25 mouse cellular contexts compared by ENCODE assay signal in the genomic region with DNA sequence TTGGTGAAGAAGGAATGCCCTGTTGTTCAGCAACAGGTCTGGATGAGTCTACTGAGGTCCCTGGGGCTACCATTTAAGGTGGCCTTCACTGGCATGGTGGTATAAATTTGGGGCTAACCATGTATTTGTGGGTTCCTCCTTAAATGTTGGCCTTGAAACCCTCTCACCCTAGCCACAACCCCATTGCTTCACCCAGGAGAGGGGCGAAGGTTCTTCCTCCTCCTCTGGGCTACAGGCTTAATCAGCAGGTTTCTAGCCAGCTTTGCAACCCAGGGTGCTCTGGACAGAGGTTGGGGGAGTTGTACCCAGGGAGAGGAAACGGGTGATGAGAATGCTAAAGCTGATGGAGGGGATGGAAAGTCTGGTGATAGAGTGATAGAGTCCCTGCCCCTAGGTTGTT. TPM values are rescaled to one million over a fixed set of nuclear protein-coding genes. Genes with fewer than 3 reads are reported as not detected.
DNase-seq lines count a peak whose midpoint lies in the region; ATAC-seq and TF ChIP-seq lines count a peak whose summit lies in the region.
"Had no signal": no experiment of that assay in that cellular context is flagged by ENCODE, and none has a peak within 500 bp of the region (broad histone marks: within the 10 kb centered on the region; RNA-seq: fewer than 3 reads in every experiment).

No protein-coding gene starts in this region.

- TF ChIP-seq EP300 in stomach, postnatal 0 days (optimal IDR thresholded peaks at IDR 0.05), result no peak

- H3K27me3 ChIP-seq in kidney, adult 2 months (replicated peaks; ENCODE audit: control insufficient read depth, insufficient read depth, low read length), result no peaks in the 10 kb centered on the region
- H3K27me3 ChIP-seq in liver, embryonic 13.5 days, result peaks cover 10% of the 10 kb centered on the region; the same call in 1 of the 2 replicates
- peaks cover 11% of the 10 kb centered on the region for H3K27me3 ChIP-seq in liver, embryonic 11.5 days (replicated peaks; ENCODE audit: control insufficient read depth, insufficient read depth, low read length)
- no peaks in the 10 kb centered on the region for H3K27me3 ChIP-seq in liver, embryonic 16.5 days (ENCODE audit: control insufficient read depth, insufficient read depth, low read depth, low read length)
- H3K27me3 ChIP-seq in stomach, postnatal 0 days (ENCODE audit: control insufficient read depth, insufficient read depth, low read length), result no peaks in the 10 kb centered on the region
- H3K27me3 ChIP-seq in forebrain, postnatal 0 days (ENCODE audit: insufficient read depth, low read length), result no peaks in the 10 kb centered on the region
- H3K27me3 ChIP-seq: CH12.LX had no signal

- H3K4me2 ChIP-seq in liver, embryonic 13.5 days, result peak overlapping the region; percentile 95; the same call in 1 of the 2 replicates
- H3K4me2 ChIP-seq in liver, embryonic 11.5 days, result no peak overlapping the region
- peak overlapping the region; percentile 90; the same call in 1 of the 2 replicates for H3K4me2 ChIP-seq in liver, embryonic 16.5 days (ENCODE audit: low read depth, low read length)
- H3K4me2 ChIP-seq in stomach, postnatal 0 days (replicated peaks; ENCODE audit: low read depth), result peak overlapping the region; percentile 73
- no peak overlapping the region for H3K4me2 ChIP-seq in forebrain, postnatal 0 days (ENCODE audit: low read depth)

- no peak overlapping the region for H3K9ac ChIP-seq in liver, embryonic 13.5 days
- H3K9ac ChIP-seq in liver, embryonic 11.5 days (ENCODE audit: low read depth, low read length), result no peak overlapping the region
- no peak overlapping the region for H3K9ac ChIP-seq in liver, embryonic 16.5 days (ENCODE audit: low read depth, low read length)
- no peak overlapping the region for H3K9ac ChIP-seq in stomach, postnatal 0 days (ENCODE audit: low read length)
- H3K9ac ChIP-seq in forebrain, postnatal 0 days, result no peak overlapping the region

- ATAC-seq in liver, embryonic 13.5 days (ENCODE audit: low read depth), result no peak
- ATAC-seq in liver, embryonic 11.5 days (replicated peaks; ENCODE audit: low FRiP score), result no peak
- no peak for ATAC-seq in liver, embryonic 16.5 days (ENCODE audit: low read depth)
- no peak for ATAC-seq in stomach, postnatal 0 days (ENCODE audit: low FRiP score, low TSS enrichment)
- no peak for ATAC-seq in forebrain, postnatal 0 days
- ATAC-seq: forebrain, embryonic 14.5 days; hindbrain, postnatal 0 days had no signal

- H3K4me1 ChIP-seq in kidney, adult 2 months (ENCODE audit: control insufficient read depth, insufficient read depth, low read length), result peaks cover 9% of the 10 kb centered on the region; the same call in 1 of the 2 replicates
- H3K4me1 ChIP-seq in liver, embryonic 13.5 days (replicated peaks), result peaks cover 59% of the 10 kb centered on the region
- peaks cover 19% of the 10 kb centered on the region for H3K4me1 ChIP-seq in liver, embryonic 11.5 days (replicated peaks; ENCODE audit: control insufficient read depth, insufficient read depth, low read length)
- H3K4me1 ChIP-seq in liver, embryonic 16.5 days (ENCODE audit: control insufficient read depth, low read depth, low read length), result peaks cover 34% of the 10 kb centered on the region
- H3K4me1 ChIP-seq in stomach, postnatal 0 days (replicated peaks; ENCODE audit: control insufficient read depth, insufficient read depth), result peaks cover 2% of the 10 kb centered on the region; the same call in 1 of the 2 replicates
- H3K4me1 ChIP-seq in forebrain, postnatal 0 days (ENCODE audit: insufficient read depth), result peaks cover 13% of the 10 kb centered on the region; the same call in 1 of the 2 replicates

- TF ChIP-seq POLR2A in kidney, adult 2 months (IDR thresholded peaks at IDR 0.05; ENCODE audit: low read depth, low read length), result no peak

- peak; percentile 61 for DNase-seq in kidney, adult 2 months
- no peak for DNase-seq in kidney, adult 9 months
- no peak for DNase-seq in liver, embryonic 13.5 days
- DNase-seq in liver, embryonic 11.5 days (ENCODE audit: low spot score), result no peak
- no peak for DNase-seq in stomach, postnatal 0 days (ENCODE audit: low spot score)
- DNase-seq in forebrain, postnatal 0 days, result no peak
- no peak for DNase-seq in testis, postnatal 10 days (ENCODE audit: low spot score)
- DNase-seq: adrenal gland, postnatal 36 days; cerebellum, adult 18-20 months; heart, adult 2 months; heart, postnatal 4 days; lung, adult 18-20 months; lung, postnatal 14 days; retina, postnatal 1 day; right cerebral cortex, postnatal 4 days; thymus, postnatal 14 days had no signal

- no peak for TF ChIP-seq CTCF in kidney, adult 2 months (conservative IDR thresholded peaks at IDR 0.05; ENCODE audit: insufficient read depth, insufficient read length, low read depth, low read length)
- no peak for TF ChIP-seq CTCF in stomach, postnatal 0 days (IDR thresholded peaks at IDR 0.05; ENCODE audit: low read depth)
- TF ChIP-seq CTCF in forebrain, postnatal 0 days (IDR thresholded peaks at IDR 0.05; ENCODE audit: low read depth), result no peak

- H3K9me3 ChIP-seq in liver, embryonic 13.5 days (replicated peaks), result no peaks in the 10 kb centered on the region
- H3K9me3 ChIP-seq in liver, embryonic 11.5 days (ENCODE audit: control insufficient read depth, low read length), result no peaks in the 10 kb centered on the region
- H3K9me3 ChIP-seq in liver, embryonic 16.5 days (replicated peaks; ENCODE audit: control insufficient read depth, low read length), result no peaks in the 10 kb centered on the region
- no peaks in the 10 kb centered on the region for H3K9me3 ChIP-seq in stomach, postnatal 0 days (ENCODE audit: control insufficient read depth, low read length)
- H3K9me3 ChIP-seq in forebrain, postnatal 0 days (ENCODE audit: low read length), result no peaks in the 10 kb centered on the region
- H3K9me3 ChIP-seq: embryonic facial prominence, embryonic 12.5 days had no signal

- 56% methylated on average over 2 of the region's 2 CpGs for WGBS in kidney, adult 2 months
- 43% methylated on average over 2 of the region's 2 CpGs for WGBS in liver, embryonic 13.5 days (ENCODE audit: insufficient replicate concordance)
- 55% methylated on average over 2 of the region's 2 CpGs for WGBS in liver, embryonic 11.5 days
- 35% methylated on average over 2 of the region's 2 CpGs for WGBS in liver, embryonic 16.5 days (ENCODE audit: insufficient replicate concordance)
- WGBS in stomach, postnatal 0 days, result 86% methylated on average over 2 of the region's 2 CpGs
- 83% methylated on average over 2 of the region's 2 CpGs for WGBS in forebrain, postnatal 0 days

- H3K36me3 ChIP-seq in kidney, adult 2 months (ENCODE audit: control insufficient read depth, insufficient read depth, low read length), result no peaks in the 10 kb centered on the region
- H3K36me3 ChIP-seq in liver, embryonic 13.5 days, result no peaks in the 10 kb centered on the region
- no peaks in the 10 kb centered on the region for H3K36me3 ChIP-seq in liver, embryonic 11.5 days (ENCODE audit: control insufficient read depth, insufficient read depth, low read length)
- no peaks in the 10 kb centered on the region for H3K36me3 ChIP-seq in liver, embryonic 16.5 days (ENCODE audit: control insufficient read depth, insufficient read depth)
- H3K36me3 ChIP-seq in stomach, postnatal 0 days (ENCODE audit: control insufficient read depth, insufficient read depth, low read length), result no peaks in the 10 kb centered on the region
- H3K36me3 ChIP-seq in forebrain, postnatal 0 days (ENCODE audit: insufficient read depth), result no peaks in the 10 kb centered on the region

- H3K4me3 ChIP-seq in kidney, adult 2 months (ENCODE audit: insufficient read depth, low read depth, low read length), result peak overlapping the region; percentile 3; the same call in 1 of the 2 replicates
- no peak overlapping the region for H3K4me3 ChIP-seq in liver, embryonic 13.5 days (replicated peaks)
- H3K4me3 ChIP-seq in liver, embryonic 11.5 days (ENCODE audit: low read depth, low read length), result no peak overlapping the region
- peak overlapping the region; percentile 70; the same call in 1 of the 2 replicates for H3K4me3 ChIP-seq in liver, embryonic 16.5 days (ENCODE audit: low read depth, low read length)
- no peak overlapping the region for H3K4me3 ChIP-seq in stomach, postnatal 0 days (ENCODE audit: low read depth, low read length)
- no peak overlapping the region for H3K4me3 ChIP-seq in forebrain, postnatal 0 days (ENCODE audit: low read depth, low read length)
- H3K4me3 ChIP-seq: heart, adult 2 months had no signal

- no peak overlapping the region for H3K27ac ChIP-seq in kidney, adult 2 months (ENCODE audit: insufficient read depth, low read depth, low read length)
- H3K27ac ChIP-seq in liver, embryonic 13.5 days, result no peak overlapping the region
- no peak overlapping the region for H3K27ac ChIP-seq in liver, embryonic 11.5 days (ENCODE audit: low read depth, low read length)
- H3K27ac ChIP-seq in liver, embryonic 16.5 days (ENCODE audit: low read length), result no peak overlapping the region
- H3K27ac ChIP-seq in stomach, postnatal 0 days (replicated peaks), result no peak overlapping the region
- no peak overlapping the region for H3K27ac ChIP-seq in forebrain, postnatal 0 days (ENCODE audit: low read depth, low read length)
- H3K27ac ChIP-seq: embryonic facial prominence, embryonic 12.5 days; heart, adult 2 months; hindbrain, postnatal 0 days had no signal

RNA-seq across cellular contexts. Expression of a gene that starts 8.0 kb away (rescaled TPM):
- polyA plus RNA-seq in kidney, adult 2 months (2012; rRNA removed), result 0.11 and 0.15 TPM in 2 replicates
- 0.31 and 0.34 TPM in 2 replicates for polyA plus RNA-seq in liver, embryonic 13.5 days (2015; fragmentation: Nextera tagmentation; extraction: Ambion mirVana)
- polyA plus RNA-seq in liver, embryonic 11.5 days (2014; fragmentation: Nextera tagmentation; extraction: Ambion mirVana), result 0.65 and 0.82 TPM in 2 replicates
- polyA plus RNA-seq in liver, embryonic 16.5 days (2015; fragmentation: Nextera tagmentation; extraction: Ambion mirVana), result 0.25 and 0.30 TPM in 2 replicates
- 3.6 and 4.0 TPM in 2 replicates for polyA plus RNA-seq in stomach, postnatal 0 days (2015; fragmentation: Nextera tagmentation; extraction: Ambion mirVana)
- 0.38 and 1.2 TPM in 2 replicates for total RNA-seq in forebrain, postnatal 0 days (2014; rRNA removed)
- 19.4 and 24.8 TPM in 2 replicates for polyA plus RNA-seq in forebrain, postnatal 0 days (2015; fragmentation: Nextera tagmentation; extraction: Ambion mirVana)

RNA-seq across cellular contexts. Expression of a gene that starts 8.1 kb away (rescaled TPM):
- 172 and 173 TPM in 2 replicates for polyA plus RNA-seq in kidney, adult 2 months (2012; rRNA removed)
- 19.9 and 21.5 TPM in 2 replicates for polyA plus RNA-seq in liver, embryonic 13.5 days (2015; fragmentation: Nextera tagmentation; extraction: Ambion mirVana)
- 20.7 and 21.9 TPM in 2 replicates for polyA plus RNA-seq in liver, embryonic 11.5 days (2014; fragmentation: Nextera tagmentation; extraction: Ambion mirVana)
- 26.4 and 26.5 TPM in 2 replicates for polyA plus RNA-seq in liver, embryonic 16.5 days (2015; fragmentation: Nextera tagmentation; extraction: Ambion mirVana)
- polyA plus RNA-seq in stomach, postnatal 0 days (2015; fragmentation: Nextera tagmentation; extraction: Ambion mirVana), result 120 and 128 TPM in 2 replicates
- total RNA-seq in forebrain, postnatal 0 days (2014; rRNA removed), result 24.2 and 25.8 TPM in 2 replicates
- 24.3 and 26.8 TPM in 2 replicates for polyA plus RNA-seq in forebrain, postnatal 0 days (2015; fragmentation: Nextera tagmentation; extraction: Ambion mirVana)

RNA-seq across cellular contexts. Expression of a gene that starts 15.1 kb away (rescaled TPM):
- polyA plus RNA-seq in kidney, adult 2 months (2012; rRNA removed), result 2.8 and 3.1 TPM in 2 replicates
- polyA plus RNA-seq in liver, embryonic 13.5 days (2015; fragmentation: Nextera tagmentation; extraction: Ambion mirVana), result 0.08 and 0.09 TPM in 2 replicates
- polyA plus RNA-seq in liver, embryonic 11.5 days (2014; fragmentation: Nextera tagmentation; extraction: Ambion mirVana), result 0.13 and 0.14 TPM in 2 replicates
- 0.08 and 0.18 TPM in 2 replicates for polyA plus RNA-seq in liver, embryonic 16.5 days (2015; fragmentation: Nextera tagmentation; extraction: Ambion mirVana)
- 1.2 TPM in 2 replicates for polyA plus RNA-seq in stomach, postnatal 0 days (2015; fragmentation: Nextera tagmentation; extraction: Ambion mirVana)
- 0.15 TPM in 1 of 2 replicates, not detected in the other for total RNA-seq in forebrain, postnatal 0 days (2014; rRNA removed)
- polyA plus RNA-seq in forebrain, postnatal 0 days (2015; fragmentation: Nextera tagmentation; extraction: Ambion mirVana), result not detected in 2 replicates
- polyA plus RNA-seq: forebrain, embryonic 14.5 days; heart, embryonic 14.5 days; hindbrain, postnatal 0 days had no signal

RNA-seq across cellular contexts. Expression of a gene that starts 40.9 kb away (rescaled TPM):
- 0.06 and 0.67 TPM in 2 replicates for polyA plus RNA-seq in kidney, adult 2 months (2012; rRNA removed)
- not detected in 2 replicates for polyA plus RNA-seq in liver, embryonic 13.5 days (2015; fragmentation: Nextera tagmentation; extraction: Ambion mirVana)
- 0.10 TPM in 1 of 2 replicates, not detected in the other for polyA plus RNA-seq in liver, embryonic 11.5 days (2014; fragmentation: Nextera tagmentation; extraction: Ambion mirVana)
- polyA plus RNA-seq in liver, embryonic 16.5 days (2015; fragmentation: Nextera tagmentation; extraction: Ambion mirVana), result 0.05 TPM in 1 of 2 replicates, not detected in the other
- polyA plus RNA-seq in stomach, postnatal 0 days (2015; fragmentation: Nextera tagmentation; extraction: Ambion mirVana), result 277 and 306 TPM in 2 replicates
- 0.23 and 0.33 TPM in 2 replicates for total RNA-seq in forebrain, postnatal 0 days (2014; rRNA removed)
- polyA plus RNA-seq in forebrain, postnatal 0 days (2015; fragmentation: Nextera tagmentation; extraction: Ambion mirVana), result 0.67 and 1.3 TPM in 2 replicates
- total RNA-seq: CH12.LX; gastrocnemius, postnatal 14 days; heart, adult 2 months; heart, postnatal 4 days; MEL had no signal
- polyA plus RNA-seq: cortical plate, adult 2 months; heart, adult 2 months; heart, embryonic 14.5 days had no signal

RNA-seq across cellular contexts. Expression of a gene that starts 49.4 kb away (rescaled TPM):
- polyA plus RNA-seq in kidney, adult 2 months (2012; rRNA removed), result 29.0 and 31.2 TPM in 2 replicates
- 48.3 and 51.6 TPM in 2 replicates for polyA plus RNA-seq in liver, embryonic 13.5 days (2015; fragmentation: Nextera tagmentation; extraction: Ambion mirVana)
- 91.0 and 102 TPM in 2 replicates for polyA plus RNA-seq in liver, embryonic 11.5 days (2014; fragmentation: Nextera tagmentation; extraction: Ambion mirVana)
- 35.4 and 40.8 TPM in 2 replicates for polyA plus RNA-seq in liver, embryonic 16.5 days (2015; fragmentation: Nextera tagmentation; extraction: Ambion mirVana)
- polyA plus RNA-seq in stomach, postnatal 0 days (2015; fragmentation: Nextera tagmentation; extraction: Ambion mirVana), result 27.4 and 31.4 TPM in 2 replicates
- 41.1 and 49.8 TPM in 2 replicates for total RNA-seq in forebrain, postnatal 0 days (2014; rRNA removed)
- 42.1 and 48.6 TPM in 2 replicates for polyA plus RNA-seq in forebrain, postnatal 0 days (2015; fragmentation: Nextera tagmentation; extraction: Ambion mirVana)

Comparison
In these comparisons a context has a peak if more than half of its experiments do, and no peak if none do; other contexts are left out.
1. H3K4me3 ChIP-seq: peak in kidney, adult 2 months (single experiment) and liver, embryonic 16.5 days (single experiment); none in liver, embryonic 13.5 days (single experiment), liver, embryonic 11.5 days (single experiment), stomach, postnatal 0 days (single experiment) and forebrain, postnatal 0 days (single experiment).
2. H3K4me2 ChIP-seq: peak in liver, embryonic 13.5 days (single experiment), liver, embryonic 16.5 days (single experiment) and stomach, postnatal 0 days (single experiment); none in liver, embryonic 11.5 days (single experiment) and forebrain, postnatal 0 days (single experiment).